Mouse (Mus musculus) intestine, postnatal 0 days (tissue): ENCODE measurements around the gene Snx29. TPM values are rescaled to one million over a fixed set of nuclear protein-coding genes. Genes with fewer than 3 reads are reported as not detected.
A peak's percentile ranks its signal among the peaks of the same experiment; 100 is the strongest.

ENCODE experiments used
- ATAC-seq: fragments of 200-750 bp; cut with Nextera tagmentation; 2 replicates; pipeline ENCODE4 v1.8.0; 2017; ENCODE audit warnings: mild to moderate bottlenecking, moderate TSS enrichment, moderate library complexity
- H3K27ac ChIP-seq: fragments of 300-500 bp; sonication (generic); 2 replicates; pipeline ENCODE4 v1.5.1; 2014; ENCODE audit warnings: mild to moderate bottlenecking, low read depth, low read length, moderate library complexity
- H3K27me3 ChIP-seq: fragments of 300-500 bp; sonication (generic); replicated peaks from 2 replicates; pipeline ENCODE4 v1.6.1; 2014; ENCODE audit warnings: low read length, mixed read lengths; ENCODE audit not compliant: control insufficient read depth, insufficient read depth
- H3K36me3 ChIP-seq: fragments of 300-500 bp; sonication (generic); 2 replicates; pipeline ENCODE4 v1.6.1; 2014; ENCODE audit warnings: mild to moderate bottlenecking, moderate library complexity; ENCODE audit not compliant: control insufficient read depth, insufficient read depth
- H3K4me1 ChIP-seq: fragments of 300-500 bp; sonication (generic); replicated peaks from 2 replicates; pipeline ENCODE4 v1.6.1; 2014; ENCODE audit warnings: antibody characterized with exemption, low read length, mixed read lengths; ENCODE audit not compliant: control insufficient read depth, insufficient read depth
- H3K4me2 ChIP-seq: fragments of 300-500 bp; sonication (generic); replicated peaks from 2 replicates; pipeline ENCODE4 v1.6.1; 2014; ENCODE audit warnings: low read depth, mild to moderate bottlenecking, moderate library complexity
- H3K4me3 ChIP-seq: fragments of 300-500 bp; sonication (generic); 2 replicates; pipeline ENCODE4 v1.5.1; 2014; ENCODE audit warnings: low read depth, low read length
- H3K9ac ChIP-seq: fragments of 300-500 bp; sonication (generic); 2 replicates; pipeline ENCODE4 v1.6.1; 2014; ENCODE audit warnings: mild to moderate bottlenecking, low read depth, low read length
- H3K9me3 ChIP-seq: fragments of 300-500 bp; sonication (generic); 2 replicates; pipeline ENCODE4 v1.6.1; 2016; ENCODE audit warnings: mixed run types; ENCODE audit not compliant: control insufficient read depth
- CTCF ChIP-seq: sonication (generic); IDR thresholded peaks from 2 replicates; pipeline ENCODE4 v1.5.1; 2016; ENCODE audit warnings: low read depth, mild to moderate bottlenecking, control low read depth, antibody characterized with exemption, moderate library complexity
- WGBS: fragments of 180-500 bp; shearing (Covaris S2); extraction: QIAGEN DNeasy Blood & Tissue Kit; methylation state at CpG from one replicate; pipeline ENCODE4 v1.1.7; 2014; 5-methylcytosine and 5-hydroxymethylcytosine counted together
- polyA plus RNA-seq: library from polyadenylated mRNA; unstranded; fragments of >200 nt; fragmentation: Nextera tagmentation; extraction: Ambion mirVana; gene quantifications from 2 replicates; pipeline ENCODE4 v1.2.1, GENCODE M21; 2015

The Snx29 gene
- polyA plus RNA-seq, 1 experiment from 2014 or later = 1.9 TPM

- Histone ChIP-seq H3K4me1 (no peaks in the 10 kb centered on the region), H3K4me3 (no peak overlapping the region), H3K9ac (no peak overlapping the region), H3K27ac (no peak overlapping the region), H3K4me2 (no peak overlapping the region), H3K36me3 (no peaks in the 10 kb centered on the region), H3K27me3 (no peaks in the 10 kb centered on the region), H3K9me3 (no peaks in the 10 kb centered on the region)
- ATAC-seq = no peak
- TF ChIP-seq CTCF = no peak
- WGBS = 77% methylated on average over 3 of the region's 3 CpGs
Observed at GRCm38 (mm10) chr16:11685735-11686340, 363.1 kb downstream of the Snx29 start.

GRCm38 (mm10) chr16:11687836-11688235 is 365.1 kb downstream of the Snx29 start:
- Histone ChIP-seq H3K27ac (no peak overlapping the region), H3K36me3 (no peaks in the 10 kb centered on the region), H3K27me3 (no peaks in the 10 kb centered on the region), H3K9ac (no peak overlapping the region), H3K4me1 (no peaks in the 10 kb centered on the region), H3K4me3 (no peak overlapping the region), H3K9me3 (no peaks in the 10 kb centered on the region), H3K4me2 (no peak overlapping the region)
- TF ChIP-seq CTCF = no peak
- ATAC-seq = no peak

- Histone ChIP-seq H3K36me3 (no peaks in the 10 kb centered on the region), H3K27me3 (no peaks in the 10 kb centered on the region), H3K4me3 (no peak overlapping the region), H3K27ac (no peak overlapping the region), H3K4me2 (no peak overlapping the region), H3K4me1 (no peaks in the 10 kb centered on the region), H3K9ac (no peak overlapping the region), H3K9me3 (no peaks in the 10 kb centered on the region)
- no peak for ATAC-seq
- no peak for TF ChIP-seq CTCF
- 45% methylated on average over 4 of the region's 4 CpGs for WGBS
Observed at GRCm38 (mm10) chr16:11688281-11689005, 365.7 kb downstream of the Snx29 start.

- Histone ChIP-seq H3K4me2 (no peak overlapping the region), H3K9ac (no peak overlapping the region), H3K9me3 (no peaks in the 10 kb centered on the region), H3K4me1 (no peaks in the 10 kb centered on the region), H3K4me3 (no peak overlapping the region), H3K27ac (no peak overlapping the region), H3K36me3 (no peaks in the 10 kb centered on the region), H3K27me3 (no peaks in the 10 kb centered on the region)
- no peak for ATAC-seq
- no peak for TF ChIP-seq CTCF
- 85% methylated on average over 8 of the region's 8 CpGs for WGBS
Observed at GRCm38 (mm10) chr16:11690097-11690496, 367.4 kb downstream of the Snx29 start.

GRCm38 (mm10) chr16:11690756-11691155 is 368.0 kb downstream of the Snx29 start:
- WGBS = 65% methylated on average over 4 of the region's 4 CpGs
- no peaks in the 10 kb centered on the region for H3K36me3 ChIP-seq
- H3K9ac ChIP-seq = no peak overlapping the region
- no peak overlapping the region for H3K4me3 ChIP-seq
- H3K27ac ChIP-seq = no peak overlapping the region
- no peak for ATAC-seq
- no peak overlapping the region for H3K4me2 ChIP-seq
- H3K27me3 ChIP-seq = no peaks in the 10 kb centered on the region
- no peaks in the 10 kb centered on the region for H3K4me1 ChIP-seq
- H3K9me3 ChIP-seq = no peaks in the 10 kb centered on the region
- no peak for TF ChIP-seq CTCF

- Histone ChIP-seq H3K9ac (no peak overlapping the region), H3K27ac (no peak overlapping the region), H3K4me1 (no peaks in the 10 kb centered on the region), H3K9me3 (no peaks in the 10 kb centered on the region), H3K4me3 (no peak overlapping the region), H3K36me3 (no peaks in the 10 kb centered on the region), H3K4me2 (no peak overlapping the region), H3K27me3 (no peaks in the 10 kb centered on the region)
- peak; percentile 52 for TF ChIP-seq CTCF
- no peak for ATAC-seq
- 60% methylated on average over 9 of the region's 9 CpGs for WGBS
Observed at GRCm38 (mm10) chr16:11691487-11692200, 368.9 kb downstream of the Snx29 start.
